Mouse (Mus musculus) embryonic fibroblast, embryonic 13.5 days (primary cell): ENCODE results near the gene Nudt14.

ENCODE experiments used
- CTCF ChIP-seq: IDR thresholded peaks from 2 replicates; pipeline ENCODE4 v1.5.1; 2011; ENCODE audit warnings: mild to moderate bottlenecking, control low read depth, low read length, moderate library complexity, borderline replicate concordance; ENCODE audit not compliant: insufficient read depth
- POLR2A ChIP-seq: IDR thresholded peaks from 2 replicates; pipeline ENCODE4 v1.6.1; 2011; ENCODE audit warnings: low read depth, mild to moderate bottlenecking, control low read depth, low read length, moderate library complexity

- TF ChIP-seq POLR2A, result no peak
- peak; percentile 13; the same call in 1 of the 2 replicates for TF ChIP-seq CTCF
Observed at GRCm38 (mm10) chr12:112925950-112926349, 16.0 kb downstream of the Nudt14 start.
